Mouse (Mus musculus) G1E (cell line): ENCODE measurements around the gene Epas1. TPM values are rescaled to one million over a fixed set of nuclear protein-coding genes. Genes with fewer than 3 reads are reported as not detected.

ENCODE experiments used
- ATAC-seq: 2 replicates; pipeline ENCODE4 v1.8.0; 2016; ENCODE audit warnings: mild to moderate bottlenecking; ENCODE audit not compliant: insufficient number of reproducible peaks, poor library complexity, low FRiP score, severe bottlenecking; ENCODE audit errors: extremely low read depth
- DNase-seq: peaks from one replicate; pipeline ENCODE4 v3.0.0; 2012; ENCODE audit warnings: low spot score
- H3K27me3 ChIP-seq: 2 replicates; pipeline ENCODE4 v1.6.1; 2012; ENCODE audit warnings: mild to moderate bottlenecking, low read length, inconsistent platforms; ENCODE audit not compliant: insufficient read depth
- H3K36me3 ChIP-seq: replicated peaks from 2 replicates; pipeline ENCODE3; 2012; ENCODE audit warnings: mild to moderate bottlenecking, inconsistent platforms
- H3K4me1 ChIP-seq: 2 replicates; pipeline ENCODE4 v1.6.1; 2012; ENCODE audit warnings: low read depth, low read length, inconsistent platforms, mixed read lengths; ENCODE audit not compliant: insufficient read depth
- H3K4me3 ChIP-seq: 2 replicates; pipeline ENCODE4 v1.5.1; 2012; ENCODE audit warnings: low read depth, mild to moderate bottlenecking, inconsistent platforms, low read length, moderate library complexity, mixed read lengths
- H3K9me3 ChIP-seq: replicated peaks from 2 replicates; pipeline ENCODE4 v1.6.1; 2012; ENCODE audit warnings: inconsistent platforms
- CTCF ChIP-seq: IDR thresholded peaks from 2 replicates; pipeline ENCODE4 v1.5.1; 2012; ENCODE audit warnings: low read depth, low read length, inconsistent platforms, mixed read lengths
- GATA1 ChIP-seq: IDR thresholded peaks from 2 replicates; pipeline ENCODE4 v1.6.1; 2012; ENCODE audit warnings: borderline replicate concordance, low read length, inconsistent platforms, mixed read lengths
- GATA2 ChIP-seq: IDR thresholded peaks from 2 replicates; pipeline ENCODE4 v1.6.1; 2012; ENCODE audit warnings: low read depth, low read length, inconsistent platforms, borderline replicate concordance
- POLR2AphosphoS5 ChIP-seq: IDR thresholded peaks from 2 replicates; pipeline ENCODE4 v1.6.1; 2012; ENCODE audit warnings: low read depth, low read length, inconsistent platforms; ENCODE audit not compliant: insufficient replicate concordance
- TAL1 ChIP-seq: conservative IDR thresholded peaks from 2 replicates; pipeline ENCODE4 v1.6.1; 2012; ENCODE audit warnings: low read depth, low read length, inconsistent platforms, mixed read lengths
- polyA plus RNA-seq: library from polyadenylated mRNA; stranded (reverse); fragments of >175 nt; gene quantifications from 2 replicates; pipeline ENCODE4 v1.2.3, GENCODE M21; 2012
- total RNA-seq, 2 experiments: library from RNA; stranded (forward) in 1 of 2; stranded (reverse) in 1 of 2; fragments of 200-1000 nt in 1 of 2; fragments of >200 nt in 1 of 2; fragmentation: Nextera tagmentation in 1 of 2; gene quantifications; 2 replicates each; pipeline ENCODE4 v1.2.3; 2014 to 2017

The Epas1 gene
- total and polyA plus RNA-seq, 3 experiments = 0.05 TPM; not detected in 2

DNA sequence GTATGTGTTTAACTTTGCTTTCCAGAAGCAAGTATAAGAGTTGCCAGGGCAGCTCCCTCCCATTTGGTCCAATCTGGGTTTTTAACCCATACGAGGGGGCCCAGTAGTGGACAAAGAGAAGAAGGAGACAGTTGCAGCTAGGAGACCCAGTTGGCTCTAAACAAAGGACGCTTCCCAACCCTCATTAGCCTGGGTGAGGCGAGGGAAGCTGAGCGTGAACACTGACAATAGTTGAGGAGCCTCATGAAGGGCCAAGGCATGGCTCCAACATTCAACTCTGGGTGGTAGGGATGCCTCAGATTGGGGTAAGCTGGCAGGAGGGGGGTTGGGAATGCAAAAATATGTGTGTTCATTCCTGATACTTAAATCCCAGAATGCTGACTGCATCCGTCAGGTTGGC, 85.8 kb downstream of the Epas1 start:
- no peaks in the 10 kb centered on the region for H3K27me3 ChIP-seq
- DNase-seq (no peak), ATAC-seq (no peak)
- no peaks in the 10 kb centered on the region for H3K4me1 ChIP-seq
- H3K9me3 ChIP-seq = peaks cover 20% of the 10 kb centered on the region
- TF ChIP-seq GATA2 = no peak
- no peak for TF ChIP-seq TAL1
- no peak for TF ChIP-seq GATA1
- TF ChIP-seq CTCF = no peak
- no peak for TF ChIP-seq POLR2AphosphoS5
- no peak overlapping the region for H3K4me3 ChIP-seq
- no peaks in the 10 kb centered on the region for H3K36me3 ChIP-seq

DNA sequence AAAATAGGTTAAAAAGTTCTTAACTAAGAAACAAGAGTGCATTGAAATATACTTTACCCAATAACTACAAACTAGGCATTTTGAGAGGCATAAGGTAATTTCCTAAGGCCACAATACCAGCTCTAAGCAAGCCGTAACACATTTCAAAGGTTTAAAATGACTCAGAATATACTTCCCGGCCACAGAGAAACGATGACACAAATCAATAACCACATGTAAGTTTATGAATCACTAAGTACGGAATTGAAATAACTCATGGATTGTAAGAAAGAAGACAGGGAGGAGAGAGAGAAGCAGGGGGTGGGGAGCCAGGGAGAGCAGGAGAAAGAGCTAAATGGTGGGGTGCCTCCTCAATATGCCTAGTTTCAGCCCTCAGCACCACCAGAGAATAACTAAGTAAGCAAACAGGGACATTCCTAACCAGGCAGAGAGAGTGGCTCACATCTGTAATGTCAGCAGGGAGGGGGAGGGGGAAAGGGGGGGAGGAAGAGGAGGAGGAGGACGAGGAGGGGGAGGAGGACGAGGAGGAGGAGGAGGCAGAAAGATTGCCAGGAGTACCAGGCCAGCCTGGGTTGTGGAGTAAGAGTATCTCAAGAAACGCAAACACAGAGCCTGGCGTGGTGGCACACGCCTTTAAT, 97.3 kb downstream of the Epas1 start:
- Histone ChIP-seq H3K4me1 (no peaks in the 10 kb centered on the region), H3K27me3 (no peaks in the 10 kb centered on the region), H3K9me3 (peaks cover 6% of the 10 kb centered on the region), H3K4me3 (no peak overlapping the region), H3K36me3 (no peaks in the 10 kb centered on the region)
- no peak for TF ChIP-seq GATA2
- no peak for TF ChIP-seq POLR2AphosphoS5
- no peak for TF ChIP-seq GATA1
- no peak for TF ChIP-seq CTCF
- TF ChIP-seq TAL1 = no peak
- DNase-seq (no peak), ATAC-seq (no peak)

DNA sequence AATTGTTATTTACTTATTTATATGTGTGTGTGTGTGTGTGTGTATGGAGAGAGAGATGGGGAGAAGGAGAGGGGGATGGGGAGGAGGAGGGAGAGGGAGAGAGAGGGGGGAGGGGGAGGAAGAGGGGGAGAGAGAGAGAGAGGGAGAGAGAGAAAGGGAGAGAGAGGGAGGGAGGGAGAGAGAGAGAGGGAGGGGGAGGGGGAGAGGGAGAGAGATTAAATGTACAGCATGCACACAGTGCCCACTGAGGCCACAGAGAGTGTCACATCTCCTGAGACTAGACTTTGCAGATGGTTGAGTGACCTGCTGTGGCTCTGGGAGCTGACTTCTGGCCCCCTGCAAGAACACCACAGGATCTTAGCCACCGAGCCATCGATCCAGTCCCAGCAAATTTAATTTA, 98.3 kb downstream of the Epas1 start:
- H3K27me3 ChIP-seq = no peaks in the 10 kb centered on the region
- no peak for ATAC-seq
- H3K4me3 ChIP-seq = no peak overlapping the region
- H3K36me3 ChIP-seq = no peaks in the 10 kb centered on the region
- H3K9me3 ChIP-seq = peaks cover 6% of the 10 kb centered on the region
- no peak for TF ChIP-seq POLR2AphosphoS5
- no peak for TF ChIP-seq CTCF
- no peak for TF ChIP-seq GATA1
- no peak for TF ChIP-seq GATA2
- no peak for TF ChIP-seq TAL1
- no peaks in the 10 kb centered on the region for H3K4me1 ChIP-seq
- no peak for DNase-seq

DNA sequence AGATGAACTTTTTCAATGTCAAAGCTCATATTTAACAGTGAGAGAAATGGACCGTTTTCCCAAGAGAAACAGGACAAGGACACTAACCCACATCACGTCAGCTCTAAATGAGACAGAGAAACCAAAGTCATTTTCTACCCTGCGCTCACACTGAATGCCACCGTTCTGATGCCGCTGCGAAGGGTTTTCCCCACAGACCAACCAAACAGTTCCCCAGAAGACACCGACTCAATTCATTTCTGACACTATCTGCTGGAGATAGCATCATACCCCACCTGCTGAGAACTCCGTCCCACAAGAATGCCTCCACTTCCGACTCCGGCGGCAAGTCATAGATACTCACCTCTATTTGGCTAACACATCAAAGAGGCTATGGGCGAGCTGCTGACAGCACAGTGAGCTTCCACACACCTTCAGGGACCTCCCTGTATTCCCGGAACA, 99.1 kb downstream of the Epas1 start:
- no peaks in the 10 kb centered on the region for H3K4me1 ChIP-seq
- H3K27me3 ChIP-seq = no peaks in the 10 kb centered on the region

GRCm38 (mm10) chr17:86870586-86870985, 117.1 kb downstream of the Epas1 start:
- H3K4me3 ChIP-seq = no peak overlapping the region
- H3K27me3 ChIP-seq = no peaks in the 10 kb centered on the region
- no peaks in the 10 kb centered on the region for H3K4me1 ChIP-seq
- no peaks in the 10 kb centered on the region for H3K36me3 ChIP-seq
- DNase-seq (no peak), ATAC-seq (no peak)
- TF ChIP-seq GATA2 (no peak), POLR2AphosphoS5 (no peak), GATA1 (no peak), TAL1 (no peak), CTCF (no peak)
- 0 out of 2 replicates have a peak, but pooled peaks cover 6% of the 10 kb centered on the region for H3K9me3 ChIP-seq

More for the DNA sequence above, 99.1 kb downstream of the Epas1 start:
- no peak overlapping the region for H3K4me3 ChIP-seq
- no peak for DNase-seq
- H3K9me3 ChIP-seq = peaks cover 8% of the 10 kb centered on the region
- no peak for ATAC-seq
- no peaks in the 10 kb centered on the region for H3K36me3 ChIP-seq
- TF ChIP-seq CTCF = no peak
- TF ChIP-seq TAL1 = no peak
- TF ChIP-seq POLR2AphosphoS5 = no peak
- TF ChIP-seq GATA2 = no peak
- TF ChIP-seq GATA1 = no peak

DNA sequence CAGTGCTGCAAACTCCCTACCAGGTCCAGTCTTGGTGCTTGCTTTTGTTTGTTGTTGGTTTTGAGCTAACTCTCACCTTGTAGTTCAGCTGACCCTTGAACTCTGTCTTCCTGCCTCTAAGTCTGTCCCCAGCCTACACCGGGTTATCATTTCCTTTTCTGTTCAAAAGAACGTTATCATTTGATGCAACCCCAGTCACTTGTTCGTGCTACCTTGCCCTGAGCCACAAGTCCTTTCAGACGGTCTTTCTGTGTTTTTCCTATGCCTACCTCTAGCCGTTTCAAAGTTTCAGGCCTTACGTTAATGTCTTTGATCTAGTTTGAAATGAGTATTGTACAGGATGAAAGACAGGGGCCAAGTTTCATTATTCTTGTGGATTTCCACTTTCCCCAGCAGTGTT, 119.1 kb downstream of the Epas1 start:
- no peaks in the 10 kb centered on the region for H3K36me3 ChIP-seq
- ATAC-seq (no peak), DNase-seq (no peak)
- no peak overlapping the region for H3K4me3 ChIP-seq
- H3K9me3 ChIP-seq = peaks cover 6% of the 10 kb centered on the region; the same call in 1 of the 2 replicates
- no peak for TF ChIP-seq GATA1
- no peak for TF ChIP-seq CTCF
- no peak for TF ChIP-seq GATA2
- no peak for TF ChIP-seq TAL1
- H3K27me3 ChIP-seq = no peaks in the 10 kb centered on the region
- no peaks in the 10 kb centered on the region for H3K4me1 ChIP-seq

- DNase-seq (no peak), ATAC-seq (no peak)
- Histone ChIP-seq H3K4me1 (no peaks in the 10 kb centered on the region), H3K9me3 (peaks cover 7% of the 10 kb centered on the region), H3K36me3 (no peaks in the 10 kb centered on the region), H3K4me3 (no peak overlapping the region), H3K27me3 (no peaks in the 10 kb centered on the region)
- no peak for TF ChIP-seq CTCF
- TF ChIP-seq GATA2 = no peak
- TF ChIP-seq GATA1 = no peak
- TF ChIP-seq TAL1 = no peak
- no peak for TF ChIP-seq POLR2AphosphoS5
These were observed 123.4 kb downstream of the Epas1 start for GRCm38 (mm10) chr17:86876940-86877339.
